Mouse (Mus musculus): ENCODE measurements around the gene Tmem136.

- TF ChIP-seq CTCF (conservative IDR thresholded peaks at IDR 0.05; ENCODE audit: insufficient read depth, insufficient read length, low read depth, low read length): no peak
- no peak for TF ChIP-seq POLR2A (IDR thresholded peaks at IDR 0.05; ENCODE audit: low read depth, low read length)
Observed at GRCm38 (mm10) chr9:43085686-43086285, 30.6 kb downstream of the Tmem136 start.

Measured in kidney, adult 2 months (tissue).